In the genomic region with DNA sequence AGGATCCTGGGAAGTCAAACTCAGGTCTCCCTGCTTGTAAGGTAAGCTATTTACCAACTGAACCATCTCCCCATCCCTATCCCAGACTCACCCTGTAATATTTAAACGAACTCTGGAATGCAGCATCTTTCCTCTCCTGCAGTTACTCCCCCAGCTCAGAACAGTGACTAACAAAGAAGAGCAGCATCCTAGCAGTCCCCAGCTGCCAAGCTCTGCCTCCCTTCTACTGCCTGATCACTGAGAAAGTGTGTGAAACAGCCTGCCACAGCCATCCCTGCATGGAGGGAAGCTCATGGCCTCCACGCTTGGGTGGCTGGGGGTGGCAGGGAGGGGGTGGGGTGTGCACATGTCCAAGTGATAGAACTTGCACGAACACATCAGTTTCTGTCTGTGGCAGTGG, we compare ENCODE assay signal across 13 mouse cellular contexts.
DNase-seq lines count a peak whose midpoint lies in the region.
"Had no signal": no experiment of that assay in that cellular context is flagged by ENCODE, and none has a peak within 500 bp of the region (broad histone marks: within the 10 kb centered on the region; RNA-seq: fewer than 3 reads in every experiment).

No protein-coding gene starts in this region.

- DNase-seq in heart, adult 11 months: peak; percentile 48
- DNase-seq in heart, postnatal 10 days: no peak
- DNase-seq in left cerebral cortex, postnatal 14 days (ENCODE audit: low spot score in 2 of 2): peak; percentile 20 to 24
- no peak for DNase-seq in left cerebral cortex, postnatal 36 days (ENCODE audit: low spot score in 2 of 2)
- peak; percentile 9 for DNase-seq in right cerebral cortex, postnatal 14 days
- no peak for DNase-seq in right cerebral cortex, postnatal 25 days
- no peak for DNase-seq in yolk sac, embryonic 10.5 days (ENCODE audit: low spot score)
- DNase-seq: adrenal gland, adult 2 months; adrenal gland, postnatal 25 days; forebrain, postnatal 0 days; gastrocnemius, postnatal 36 days; heart, adult 18-20 months; heart, postnatal 14 days had no signal

- intact Hi-C loops in heart, postnatal 10 days (cut with DNase I): no loop called here
- intact Hi-C loops in left cerebral cortex, postnatal 14 days (cut with DNase I): no loop called here
- intact Hi-C loops in left cerebral cortex, postnatal 36 days (cut with DNase I): no loop called here

Comparison
In these comparisons a context has a peak if more than half of its experiments do, and no peak if none do; other contexts are left out.
1. DNase-seq: peak in heart, adult 11 months (single experiment), left cerebral cortex, postnatal 14 days (2 of 2) and right cerebral cortex, postnatal 14 days (single experiment); none in heart, postnatal 10 days (0 of 2), left cerebral cortex, postnatal 36 days (0 of 2), right cerebral cortex, postnatal 25 days (single experiment) and yolk sac, embryonic 10.5 days (single experiment).